Mouse (Mus musculus) left cerebral cortex, adult 2 months (tissue): Measurements from ENCODE around the gene Gfra1. TPM values are rescaled to one million over a fixed set of nuclear protein-coding genes. Genes with fewer than 3 reads are reported as not detected.

Experiments
- DNase-seq, 2 experiments: peaks; one replicate each; pipeline ENCODE4 v3.0.0; 2021 to 2022; ENCODE audit warnings: low spot score in 2 of 2, mixed read lengths in 1 of 2; ENCODE audit errors: extremely low spot score in 1 of 2
- H3K27ac ChIP-seq: fragments of 200-600 bp; 2 replicates; pipeline ENCODE4 v1.8.1; 2022
- H3K4me3 ChIP-seq: fragments of 200-600 bp; 2 replicates; pipeline ENCODE4 v1.8.1; 2022
- CTCF ChIP-seq: fragments of 200-600 bp; IDR thresholded peaks from 2 replicates; pipeline ENCODE4 v1.8.1; 2022; ENCODE audit warnings: antibody characterized with exemption, mild to moderate bottlenecking, moderate library complexity
- intact Hi-C: fragments of 180-260 bp; cut with DNase I; formaldehyde crosslinking; loops from one replicate; pipeline ENCODE4 v1.15.1; 2025
- total RNA-seq, 2 experiments: library from RNA; stranded (reverse); gene quantifications; 2 replicates each; pipeline ENCODE4 v1.2.3; 2021

Gfra1 gene
- total RNA-seq, 2 experiments from 2014 or later, result 26.7 to 34.1 TPM

GRCm38 (mm10) chr19:58382535-58382934 is 73.2 kb downstream of the Gfra1 start:
- no peak overlapping the region for H3K4me3 ChIP-seq
- H3K27ac ChIP-seq, result no peak overlapping the region
- intact Hi-C loops, result no loop called here
- no peak for DNase-seq
- TF ChIP-seq CTCF, result no peak

DNA sequence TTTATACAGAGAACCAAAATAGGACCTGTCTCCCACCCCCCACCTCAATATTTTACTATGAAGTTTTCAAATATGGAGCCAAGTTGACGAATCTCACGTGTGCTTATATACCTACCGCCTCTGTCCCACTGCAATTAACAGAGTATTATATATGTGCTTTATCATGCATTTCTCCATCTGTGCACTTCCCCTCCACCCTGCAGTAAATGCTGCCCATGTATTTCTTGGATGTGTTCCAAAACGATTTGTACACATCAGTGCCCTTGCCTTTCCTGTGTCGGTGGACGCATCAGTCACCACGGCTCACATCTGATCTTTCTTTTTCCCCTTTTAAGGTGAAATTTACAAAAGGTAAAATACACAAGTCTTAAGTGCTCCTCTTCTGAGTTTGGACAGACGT is 77.7 kb downstream of the Gfra1 start:
- intact Hi-C loops, result no loop called here
- no peak for TF ChIP-seq CTCF
- no peak for DNase-seq

DNA sequence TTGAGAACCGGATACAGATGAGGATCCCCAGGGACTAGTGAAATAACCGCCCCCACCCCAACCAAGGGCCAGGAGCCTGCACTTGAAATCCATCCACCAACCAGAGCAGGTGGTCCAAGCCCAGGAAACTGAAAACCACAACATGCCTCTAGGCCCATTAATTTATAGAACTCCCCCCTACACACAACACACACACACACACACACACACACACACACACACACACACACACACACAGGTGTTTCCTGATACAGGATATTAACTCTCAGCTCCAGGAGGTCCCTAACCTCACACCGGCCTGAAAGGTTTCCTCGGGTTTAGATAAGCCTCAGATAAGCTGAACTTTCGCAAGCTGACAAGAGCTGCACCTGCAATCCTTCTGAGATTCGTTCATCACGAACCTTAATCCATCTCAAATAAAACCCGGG is 79.0 kb downstream of the Gfra1 start:
- TF ChIP-seq CTCF, result no peak
- Histone ChIP-seq H3K27ac (no peak overlapping the region), H3K4me3 (no peak overlapping the region)
- no peak for DNase-seq
- intact Hi-C loops, result no loop called here

More for the DNA sequence above, 77.7 kb downstream of the Gfra1 start:
- no peak overlapping the region for H3K4me3 ChIP-seq
- H3K27ac ChIP-seq, result no peak overlapping the region

DNA sequence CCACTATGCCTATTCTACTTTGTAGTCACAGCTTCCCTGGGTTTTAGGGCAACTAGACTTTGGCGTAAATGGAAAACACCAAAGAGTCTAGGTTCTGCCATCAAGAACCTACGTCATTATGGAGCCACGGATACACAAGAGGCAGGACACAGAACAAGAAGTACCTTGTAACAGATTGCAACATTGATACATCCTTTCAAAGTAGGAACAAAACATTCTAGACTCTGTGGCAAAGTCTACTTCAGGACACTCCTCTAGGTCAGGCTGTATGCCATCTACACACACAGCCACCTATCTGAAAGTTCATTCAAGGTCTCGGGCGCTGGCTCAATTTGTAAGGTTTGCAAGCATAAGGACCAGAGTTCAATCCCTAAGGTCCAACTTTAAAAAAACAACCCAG is 81.1 kb downstream of the Gfra1 start:
- no peak for DNase-seq
- Histone ChIP-seq H3K27ac (no peak overlapping the region), H3K4me3 (no peak overlapping the region)
- TF ChIP-seq CTCF, result no peak
- intact Hi-C loops, result no loop called here

DNA sequence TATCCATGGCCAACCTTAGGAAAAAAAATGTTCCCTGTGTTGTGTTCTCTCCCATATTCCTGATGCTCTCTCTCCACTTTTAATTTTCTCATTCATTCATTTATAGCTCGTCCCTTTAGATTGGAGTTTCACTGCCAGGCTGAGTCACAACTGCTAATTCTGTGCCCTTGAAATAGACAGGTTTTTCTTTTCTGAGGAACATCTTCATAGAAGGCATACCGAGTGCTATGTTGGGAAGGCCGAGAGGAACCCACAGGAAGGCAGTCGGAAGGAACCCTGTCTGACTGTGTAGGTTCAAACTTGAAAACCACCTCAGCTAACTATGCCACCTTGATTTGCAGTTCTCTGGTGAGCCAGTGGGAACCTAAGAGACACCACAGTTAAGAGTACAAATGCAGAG is 81.6 kb downstream of the Gfra1 start:
- Histone ChIP-seq H3K4me3 (no peak overlapping the region), H3K27ac (no peak overlapping the region)

DNA sequence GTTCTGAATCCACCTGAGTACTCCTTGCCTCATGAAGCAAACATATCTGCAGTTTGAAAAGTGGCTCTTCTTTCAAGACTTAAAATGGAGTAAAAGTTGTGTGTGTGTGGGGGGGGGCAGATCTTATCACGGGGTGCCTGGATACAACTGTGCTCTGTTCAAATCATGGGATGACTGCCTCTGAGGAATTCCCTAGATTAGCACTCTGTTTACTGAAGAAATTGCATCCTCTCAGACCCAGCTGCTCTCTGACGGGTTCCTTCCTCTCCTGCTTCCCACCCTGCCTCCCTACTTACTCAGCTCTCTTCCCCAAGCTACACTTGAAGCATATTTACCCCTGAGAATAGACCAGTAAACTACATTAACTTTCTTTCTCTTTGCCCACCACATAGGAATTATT is 87.2 kb downstream of the Gfra1 start:
- no peak for TF ChIP-seq CTCF
- intact Hi-C loops, result no loop called here
- no peak overlapping the region for H3K27ac ChIP-seq
- no peak overlapping the region for H3K4me3 ChIP-seq
- DNase-seq, result no peak

More for the DNA sequence above, 81.6 kb downstream of the Gfra1 start:
- intact Hi-C loops, result no loop called here
- TF ChIP-seq CTCF, result no peak
- DNase-seq, result no peak

- intact Hi-C loops, result no loop called here
- DNase-seq, result no peak
These were observed 91.0 kb downstream of the Gfra1 start for GRCm38 (mm10) chr19:58364688-58365087.

DNA sequence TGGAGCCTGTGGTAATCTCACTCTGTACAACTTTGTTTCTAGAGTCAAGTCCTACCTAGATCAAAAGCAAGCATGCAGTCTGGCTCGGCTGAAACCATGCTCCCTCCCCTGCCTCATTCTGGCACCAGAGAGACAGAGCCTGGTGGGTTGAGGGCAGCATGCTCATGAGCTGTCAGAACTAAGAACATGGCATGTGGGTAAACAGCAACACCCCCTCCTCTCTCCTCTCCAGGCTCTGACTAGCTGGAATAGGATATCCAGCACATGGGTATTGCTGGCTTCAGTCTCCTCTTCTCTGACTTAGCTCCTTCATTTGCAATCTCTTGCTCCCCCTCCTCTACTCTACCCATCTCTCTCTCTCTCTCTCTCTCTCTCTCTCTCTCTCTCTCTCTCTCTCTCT is 94.7 kb downstream of the Gfra1 start:
- no peak for TF ChIP-seq CTCF
- Histone ChIP-seq H3K27ac (no peak overlapping the region), H3K4me3 (no peak overlapping the region)
- DNase-seq, result no peak
- intact Hi-C loops, result no loop called here

More at GRCm38 (mm10) chr19:58364688-58365087, 91.0 kb downstream of the Gfra1 start:
- Histone ChIP-seq H3K4me3 (no peak overlapping the region), H3K27ac (no peak overlapping the region)
- no peak; the same call in 1 of the 2 replicates for TF ChIP-seq CTCF

- Histone ChIP-seq H3K4me3 (no peak overlapping the region), H3K27ac (no peak overlapping the region)
- intact Hi-C loops, result no loop called here
- no peak for DNase-seq
- TF ChIP-seq CTCF, result no peak
These were observed 97.6 kb downstream of the Gfra1 start for GRCm38 (mm10) chr19:58358063-58358462.

- DNase-seq, result no peak
- no peak for TF ChIP-seq CTCF
- no peak overlapping the region for H3K27ac ChIP-seq
- H3K4me3 ChIP-seq, result no peak overlapping the region
- intact Hi-C loops, result no loop called here
These were observed 101.8 kb downstream of the Gfra1 start for GRCm38 (mm10) chr19:58353953-58354352.

- no peak for DNase-seq
- no peak overlapping the region for H3K27ac ChIP-seq
These were observed 102.3 kb downstream of the Gfra1 start for GRCm38 (mm10) chr19:58353260-58353870.

DNA sequence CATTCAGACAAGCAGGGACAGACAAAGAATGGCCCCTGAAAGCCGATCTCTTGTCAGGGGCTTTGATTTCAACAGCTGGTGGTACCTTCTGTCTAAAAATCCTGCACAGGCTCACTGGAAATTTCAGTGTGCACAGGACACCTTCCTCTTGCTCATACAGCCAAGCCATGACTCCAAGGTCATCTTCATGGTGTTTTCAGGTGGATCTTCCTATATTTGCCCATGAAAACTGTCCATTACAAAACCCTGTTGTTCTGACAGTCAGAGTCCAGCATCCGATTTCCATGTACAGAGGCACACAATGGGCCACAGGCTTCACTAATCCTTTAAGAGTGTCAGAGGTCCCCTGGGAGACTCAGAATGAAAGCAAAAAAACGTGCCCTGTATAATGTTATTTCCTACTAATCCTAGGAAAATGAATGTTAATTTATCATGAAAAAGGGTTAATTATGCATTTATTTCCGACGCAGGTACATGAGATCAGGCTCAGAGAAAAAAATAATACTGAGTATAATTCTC is 105.8 kb downstream of the Gfra1 start:
- no peak for DNase-seq
- H3K27ac ChIP-seq, result no peak overlapping the region
- no peak for TF ChIP-seq CTCF
- no peak overlapping the region for H3K4me3 ChIP-seq
- intact Hi-C loops, result no loop called here

More at GRCm38 (mm10) chr19:58353260-58353870, 102.3 kb downstream of the Gfra1 start:
- intact Hi-C loops, result no loop called here
- H3K4me3 ChIP-seq, result no peak overlapping the region
- no peak for TF ChIP-seq CTCF

- Histone ChIP-seq H3K27ac (no peak overlapping the region), H3K4me3 (no peak overlapping the region)
- DNase-seq, result no peak
- TF ChIP-seq CTCF, result no peak
- intact Hi-C loops, result no loop called here
These were observed 110.6 kb downstream of the Gfra1 start for GRCm38 (mm10) chr19:58345137-58345536.
